Mouse (Mus musculus): ENCODE data around the gene Frmd7. TPM values are rescaled to one million over a fixed set of nuclear protein-coding genes. Genes with fewer than 3 reads are reported as not detected.

Frmd7 gene
- polyA plus RNA-seq, 1 experiment from 2014 or later = 0.23 TPM

- H3K9me3 ChIP-seq (replicated peaks) = no peaks in the 10 kb centered on the region
- H3K4me1 ChIP-seq (replicated peaks) = no peaks in the 10 kb centered on the region
- no peak for DNase-seq
- no peak overlapping the region for H3K9ac ChIP-seq
- ATAC-seq (ENCODE audit: low read depth) = no peak
- no peaks in the 10 kb centered on the region for H3K27me3 ChIP-seq
- H3K4me3 ChIP-seq (replicated peaks) = no peak overlapping the region
- H3K36me3 ChIP-seq = no peaks in the 10 kb centered on the region
- H3K4me2 ChIP-seq = no peak overlapping the region
- 65% methylated on average over 2 of the region's 2 CpGs for WGBS (ENCODE audit: insufficient replicate concordance)
- H3K27ac ChIP-seq = no peak overlapping the region
Observed at GRCm38 (mm10) chrX:50863771-50864170, 78.7 kb downstream of the Frmd7 start.

- Histone ChIP-seq H3K27ac (no peak overlapping the region), H3K27me3 (no peaks in the 10 kb centered on the region), H3K36me3 (no peaks in the 10 kb centered on the region), H3K9me3 (replicated peaks) (no peaks in the 10 kb centered on the region), H3K9ac (no peak overlapping the region), H3K4me1 (replicated peaks) (0 out of 2 replicates have a peak, but pooled peaks cover 7% of the 10 kb centered on the region), H3K4me3 (replicated peaks) (no peak overlapping the region), H3K4me2 (no peak overlapping the region)
- 37% methylated on average over 6 of the region's 6 CpGs for WGBS (ENCODE audit: insufficient replicate concordance)
- no peak for ATAC-seq (ENCODE audit: low read depth)
- DNase-seq = no peak
Observed at GRCm38 (mm10) chrX:50850428-50851184, 91.9 kb downstream of the Frmd7 start.

Other genes with a start within 250 kb of the Frmd7 start
- 4.9 and 6.1 TPM in 2 replicates for gene Stk26, start 101.7 kb downstream of the Frmd7 start, polyA plus RNA-seq (2015; fragmentation: Nextera tagmentation; extraction: Ambion mirVana)
- gene Rap2c, start 75.3 kb upstream of the Frmd7 start, polyA plus RNA-seq (2015; fragmentation: Nextera tagmentation; extraction: Ambion mirVana) = 9.2 and 11.8 TPM in 2 replicates